Mouse (Mus musculus): ENCODE results near the gene Ift88.

GRCm38 (mm10) chr14:57430451-57430850 lies 6.6 kb downstream of the Ift88 start:
- TF ChIP-seq CTCF (IDR thresholded peaks at IDR 0.05; ENCODE audit: extremely low read depth, insufficient read depth, insufficient read length, insufficient replicate concordance) = no peak
- TF ChIP-seq POLR2A (IDR thresholded peaks at IDR 0.05; ENCODE audit: low read depth, low read length) = no peak
